Comparison of ENCODE assay signal across 43 mouse cellular contexts in genomic region chr17:31128708-31129318, GRCm38 (mm10). TPM values are rescaled to one million over a fixed set of nuclear protein-coding genes. Genes with fewer than 3 reads are reported as not detected.
DNase-seq lines count a peak whose midpoint lies in the region; ATAC-seq and TF ChIP-seq lines count a peak whose summit lies in the region.
"Had no signal": no experiment of that assay in that cellular context is flagged by ENCODE, and none has a peak within 500 bp of the region (broad histone marks: within the 10 kb centered on the region; RNA-seq: fewer than 3 reads in every experiment).

No protein-coding gene starts in this region.

- WGBS in liver, postnatal 0 days (ENCODE audit: insufficient replicate concordance): 69% methylated on average over 9 of the region's 9 CpGs
- 81% methylated on average over 9 of the region's 9 CpGs for WGBS in liver, embryonic 11.5 days

- peak overlapping the region; percentile 18 for H3K4me3 ChIP-seq in liver, postnatal 0 days (ENCODE audit: low read depth, low read length)
- H3K4me3 ChIP-seq in liver, embryonic 11.5 days (ENCODE audit: low read depth, low read length): no peak overlapping the region
- H3K4me3 ChIP-seq: embryonic facial prominence, embryonic 13.5 days; forebrain, embryonic 10.5 days; forebrain, embryonic 15.5 days; heart, adult 2 months; heart, embryonic 12.5 days; megakaryocyte, embryonic 14.5 days; midbrain, embryonic 12.5 days; myocyte; neural tube, embryonic 12.5 days had no signal

- H3K4me1 ChIP-seq in liver, postnatal 0 days (ENCODE audit: insufficient read depth): no peaks in the 10 kb centered on the region
- peaks cover 5% of the 10 kb centered on the region; the same call in 1 of the 2 replicates for H3K4me1 ChIP-seq in liver, embryonic 11.5 days (replicated peaks; ENCODE audit: control insufficient read depth, insufficient read depth, low read length)
- H3K4me1 ChIP-seq: embryonic facial prominence, embryonic 13.5 days; heart, embryonic 12.5 days; megakaryocyte, embryonic 14.5 days had no signal

- H3K27me3 ChIP-seq in liver, postnatal 0 days (ENCODE audit: insufficient read depth, low read length): no peaks in the 10 kb centered on the region
- peaks cover 3% of the 10 kb centered on the region; the same call in 1 of the 2 replicates for H3K27me3 ChIP-seq in liver, embryonic 11.5 days (replicated peaks; ENCODE audit: control insufficient read depth, insufficient read depth, low read length)
- H3K27me3 ChIP-seq: embryonic facial prominence, embryonic 13.5 days; forebrain, embryonic 15.5 days; midbrain, embryonic 12.5 days; neural tube, embryonic 12.5 days had no signal

- peak; percentile 40 to 53 for DNase-seq in cerebellum, adult 18-20 months
- DNase-seq in cerebellum, adult 11 months: no peak
- no peak for DNase-seq in liver, postnatal 0 days
- no peak for DNase-seq in liver, embryonic 11.5 days (ENCODE audit: low spot score)
- peak; percentile 45 to 56 for DNase-seq in cerebellum, postnatal 36 days
- DNase-seq in gastrocnemius, postnatal 14 days: no peak
- no peak for DNase-seq in gastrocnemius, postnatal 25 days
- DNase-seq: adrenal gland, adult 8-10 months; heart, adult 2 months; heart, postnatal 4 days; kidney, adult 8-10 months; kidney, postnatal 4 days; lung, postnatal 36 days; right cerebral cortex, adult 18-20 months; right cerebral cortex, postnatal 4 days; thymus, postnatal 14 days had no signal

- TF ChIP-seq CTCF in liver, postnatal 0 days (IDR thresholded peaks at IDR 0.05; ENCODE audit: low read depth): no peak

- peak overlapping the region; percentile 44 for H3K4me2 ChIP-seq in liver, postnatal 0 days (ENCODE audit: low read depth, low read length)
- no peak overlapping the region for H3K4me2 ChIP-seq in liver, embryonic 11.5 days
- H3K4me2 ChIP-seq: embryonic facial prominence, embryonic 13.5 days; forebrain, embryonic 15.5 days; heart, embryonic 12.5 days; hindbrain, embryonic 14.5 days; midbrain, embryonic 12.5 days; neural tube, embryonic 12.5 days had no signal

- no peak for TF ChIP-seq EP300 in liver, postnatal 0 days (IDR thresholded peaks at IDR 0.05; ENCODE audit: low read depth)

- no peak overlapping the region for H3K27ac ChIP-seq in liver, postnatal 0 days (ENCODE audit: low read depth)
- H3K27ac ChIP-seq in liver, embryonic 11.5 days (ENCODE audit: low read depth, low read length): no peak overlapping the region
- H3K27ac ChIP-seq: embryonic facial prominence, embryonic 13.5 days; forebrain, embryonic 15.5 days; heart, adult 2 months; hindbrain, embryonic 14.5 days; kidney, postnatal 0 days; liver, embryonic 14.5 days; midbrain, embryonic 12.5 days; neural tube, embryonic 12.5 days had no signal

- 0 out of 2 replicates have a peak, but pooled peaks cover 7% of the 10 kb centered on the region for H3K36me3 ChIP-seq in liver, postnatal 0 days (replicated peaks; ENCODE audit: insufficient read depth, low read length)
- H3K36me3 ChIP-seq in liver, embryonic 11.5 days (ENCODE audit: control insufficient read depth, insufficient read depth, low read length): no peaks in the 10 kb centered on the region
- H3K36me3 ChIP-seq: embryonic facial prominence, embryonic 13.5 days; forebrain, embryonic 10.5 days; forebrain, embryonic 15.5 days; G1E; heart, embryonic 12.5 days; midbrain, embryonic 12.5 days; neural tube, embryonic 12.5 days had no signal

- intact Hi-C loops in gastrocnemius, postnatal 14 days (cut with DNase I; ENCODE audit: low total_unique reads): no loop called here

- no peak for ATAC-seq in liver, postnatal 0 days
- ATAC-seq in liver, embryonic 11.5 days (replicated peaks; ENCODE audit: low FRiP score): no peak
- ATAC-seq: forebrain, embryonic 15.5 days; inflammation-experienced regulatory T-cells, adult 6 months had no signal

- no peaks in the 10 kb centered on the region for H3K9me3 ChIP-seq in liver, postnatal 0 days (ENCODE audit: low read length)
- H3K9me3 ChIP-seq in liver, embryonic 11.5 days (ENCODE audit: control insufficient read depth, low read length): no peaks in the 10 kb centered on the region
- H3K9me3 ChIP-seq: forebrain, embryonic 10.5 days; forebrain, embryonic 15.5 days; heart, embryonic 12.5 days; midbrain, embryonic 12.5 days; neural tube, embryonic 12.5 days had no signal

- no peak overlapping the region for H3K9ac ChIP-seq in liver, postnatal 0 days (replicated peaks)
- no peak overlapping the region for H3K9ac ChIP-seq in liver, embryonic 11.5 days (ENCODE audit: low read depth, low read length)
- H3K9ac ChIP-seq: embryonic facial prominence, embryonic 13.5 days; forebrain, embryonic 15.5 days; heart, embryonic 12.5 days; hindbrain, embryonic 14.5 days; liver, embryonic 14.5 days; midbrain, embryonic 12.5 days; neural tube, embryonic 12.5 days had no signal

RNA-seq across cellular contexts. Expression of gene Tff3, which starts 0.6 kb away (rescaled TPM):
- polyA plus RNA-seq in liver, postnatal 0 days (2015; fragmentation: Nextera tagmentation; extraction: Ambion mirVana): 932 and 1,034 TPM in 2 replicates
- polyA plus RNA-seq in liver, embryonic 11.5 days (2014; fragmentation: Nextera tagmentation; extraction: Ambion mirVana): 2.1 and 2.5 TPM in 2 replicates
- total RNA-seq in gastrocnemius, postnatal 14 days (2021): not detected
- not detected for total RNA-seq in gastrocnemius, postnatal 25 days (2021)
- total RNA-seq: adrenal gland, adult 8-10 months; adrenal gland, postnatal 4 days; common myeloid progenitor, adult 5-6 weeks; G1E; gastrocnemius, adult 18-20 months; gastrocnemius, postnatal 4 days; heart, adult 2 months; heart, postnatal 4 days; layer of hippocampus, adult 8-10 months; layer of hippocampus, postnatal 25 days; left cerebral cortex, adult 8-10 months; left cerebral cortex, postnatal 36 days; midbrain, postnatal 0 days had no signal
- polyA plus RNA-seq: embryonic facial prominence, embryonic 13.5 days; G1E; heart, embryonic 12.5 days; heart, postnatal 0 days; inflammation-experienced regulatory T-cells, adult 6 months; myocyte; urinary bladder, adult 2 months had no signal

RNA-seq across cellular contexts. Expression of gene Tff2, which starts 15.3 kb away (rescaled TPM):
- 0.33 and 0.39 TPM in 2 replicates for polyA plus RNA-seq in liver, postnatal 0 days (2015; fragmentation: Nextera tagmentation; extraction: Ambion mirVana)
- not detected in 2 replicates for polyA plus RNA-seq in liver, embryonic 11.5 days (2014; fragmentation: Nextera tagmentation; extraction: Ambion mirVana)
- total RNA-seq in gastrocnemius, postnatal 14 days (2021): not detected
- not detected for total RNA-seq in gastrocnemius, postnatal 25 days (2021)
- total RNA-seq: adrenal gland, adult 8-10 months; common myeloid progenitor, adult 5-6 weeks; G1E; gastrocnemius, adult 18-20 months; gastrocnemius, postnatal 4 days; heart, adult 2 months; heart, postnatal 4 days; layer of hippocampus, adult 8-10 months; layer of hippocampus, postnatal 25 days; left cerebral cortex, adult 8-10 months; left cerebral cortex, postnatal 36 days; midbrain, postnatal 0 days had no signal
- polyA plus RNA-seq: embryonic facial prominence, embryonic 13.5 days; forebrain, embryonic 10.5 days; forebrain, embryonic 15.5 days; frontal cortex, adult 2 months; G1E; heart, embryonic 12.5 days; heart, postnatal 0 days; hindbrain, embryonic 14.5 days; inflammation-experienced regulatory T-cells, adult 6 months; limb, embryonic 14.5 days; liver, embryonic 14.5 days; midbrain, embryonic 12.5 days; midbrain, postnatal 0 days; myocyte; neural tube, embryonic 12.5 days had no signal

RNA-seq across cellular contexts. Expression of gene Tff1, which starts 36.3 kb away (rescaled TPM):
- not detected in 2 replicates for polyA plus RNA-seq in liver, postnatal 0 days (2015; fragmentation: Nextera tagmentation; extraction: Ambion mirVana)
- polyA plus RNA-seq in liver, embryonic 11.5 days (2014; fragmentation: Nextera tagmentation; extraction: Ambion mirVana): not detected in 2 replicates
- total RNA-seq in gastrocnemius, postnatal 14 days (2021): not detected
- not detected for total RNA-seq in gastrocnemius, postnatal 25 days (2021)
- total RNA-seq: adrenal gland, adult 8-10 months; adrenal gland, postnatal 4 days; common myeloid progenitor, adult 5-6 weeks; G1E; gastrocnemius, adult 18-20 months; gastrocnemius, postnatal 4 days; heart, adult 2 months; heart, postnatal 4 days; layer of hippocampus, adult 8-10 months; layer of hippocampus, postnatal 25 days; left cerebral cortex, adult 8-10 months; left cerebral cortex, postnatal 36 days; midbrain, postnatal 0 days had no signal
- polyA plus RNA-seq: embryonic facial prominence, embryonic 13.5 days; forebrain, embryonic 10.5 days; forebrain, embryonic 15.5 days; frontal cortex, adult 2 months; G1E; heart, adult 2 months; heart, embryonic 12.5 days; heart, postnatal 0 days; hindbrain, embryonic 14.5 days; limb, embryonic 14.5 days; liver, embryonic 14.5 days; lung, embryonic 16.5 days; midbrain, embryonic 12.5 days; midbrain, postnatal 0 days; neural tube, embryonic 12.5 days; urinary bladder, adult 2 months had no signal

Comparison
In these comparisons a context has a peak if more than half of its experiments do, and no peak if none do; other contexts are left out.
1. DNase-seq: peak in cerebellum, adult 18-20 months (2 of 2) and cerebellum, postnatal 36 days (2 of 2); none in cerebellum, adult 11 months (single experiment), liver, postnatal 0 days (single experiment), liver, embryonic 11.5 days (single experiment), gastrocnemius, postnatal 14 days (single experiment) and gastrocnemius, postnatal 25 days (single experiment).